Mouse (Mus musculus) adrenal gland, postnatal 14 days (tissue): Measurements from ENCODE around the gene Vmn2r78. TPM values are rescaled to one million over a fixed set of nuclear protein-coding genes. Genes with fewer than 3 reads are reported as not detected.
"Not testable (repeated sequence)": the region's sequence is repeated elsewhere in the genome, so short reads cannot be mapped to it uniquely, and the experiment has no call there.

ENCODE experiments used
- DNase-seq: peaks from one replicate; pipeline ENCODE4 v3.0.0; 2021; ENCODE audit warnings: mixed read lengths
- long read RNA-seq, 2 experiments: library from polyadenylated mRNA; stranded (forward); transcript quantifications; one replicate each; pipeline ENCODE4 v2.0.0; 2021
- total RNA-seq: library from RNA; stranded (reverse); gene quantifications from 2 replicates; pipeline ENCODE4 v1.2.3, GENCODE M21; 2021

The Vmn2r78 gene
- not detected in 2 replicates for total RNA-seq
- long read RNA-seq, experiment 1, result 0 reads
- long read RNA-seq, experiment 2, result 0 reads

DNA sequence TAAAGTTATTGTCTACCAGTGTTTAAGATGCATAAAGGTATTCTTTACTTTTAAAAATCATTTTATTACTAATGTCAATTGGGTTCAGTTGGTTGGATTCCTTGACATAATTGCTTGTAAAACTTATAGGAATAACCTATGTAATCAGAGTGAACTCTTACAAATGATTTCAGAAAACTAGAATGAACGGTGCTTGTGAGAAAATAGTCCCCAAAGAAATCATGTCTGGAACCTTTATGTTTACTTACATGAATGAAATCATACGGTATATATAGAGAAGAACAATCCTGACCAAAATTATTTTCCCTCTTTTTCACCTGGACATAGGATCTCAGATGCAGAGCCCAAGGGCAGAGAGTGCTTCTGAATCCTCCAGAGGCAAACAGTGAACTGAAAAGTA lies at the start of gene Vmn2r78:
Gene Vmn2r78 (plus strand): TSS at position 301 of the 400 bp plus-strand sequence.
- not testable (repeated sequence) for DNase-seq

DNA sequence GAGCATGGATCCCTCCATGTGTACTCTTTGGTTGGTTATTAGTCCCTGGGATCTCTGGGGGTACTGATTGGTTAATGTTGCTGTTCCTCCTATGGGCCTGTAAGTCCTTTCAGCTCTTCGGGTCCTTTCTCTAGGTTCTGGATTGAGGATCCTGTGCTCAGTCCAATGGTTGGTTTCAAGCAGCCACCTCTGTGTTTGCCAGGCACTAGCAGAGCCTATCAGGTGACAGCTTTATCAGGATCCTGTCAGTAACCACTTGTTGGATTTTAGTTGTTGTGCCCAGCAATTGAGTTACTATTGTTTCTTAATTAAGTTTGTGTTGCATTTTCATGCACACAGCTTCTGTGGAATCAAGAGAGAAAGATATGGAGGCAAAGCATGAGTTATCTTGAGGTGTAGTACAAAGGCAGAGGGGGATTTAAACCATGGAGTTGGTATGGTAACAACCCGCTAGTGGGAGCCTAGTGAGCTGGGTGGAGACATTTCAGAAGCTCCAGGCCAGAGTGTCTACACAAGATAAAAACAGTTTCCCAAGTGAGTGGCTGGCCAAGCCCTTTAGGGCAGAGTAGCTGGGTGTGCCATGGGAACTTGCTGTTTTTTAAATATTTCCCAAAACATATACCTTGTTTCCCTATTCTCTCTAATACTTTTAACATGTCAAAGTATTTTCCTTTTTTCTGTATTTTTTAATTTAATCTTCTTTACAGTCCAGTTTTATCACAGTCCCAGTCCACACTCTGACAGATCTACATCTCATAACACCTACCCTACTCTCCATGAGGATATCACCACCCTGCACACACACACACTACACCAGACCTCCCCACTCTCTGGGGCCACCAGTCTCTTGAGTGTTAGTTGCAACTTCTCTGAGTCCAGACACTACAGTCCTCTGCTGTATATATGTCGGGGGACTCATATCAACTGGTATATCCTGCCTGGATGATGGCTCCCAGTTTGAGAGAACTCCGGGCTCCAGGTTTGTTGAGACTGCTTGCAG lies 25.1 kb upstream of the Vmn2r78 start:
- DNase-seq, result no peak

DNA sequence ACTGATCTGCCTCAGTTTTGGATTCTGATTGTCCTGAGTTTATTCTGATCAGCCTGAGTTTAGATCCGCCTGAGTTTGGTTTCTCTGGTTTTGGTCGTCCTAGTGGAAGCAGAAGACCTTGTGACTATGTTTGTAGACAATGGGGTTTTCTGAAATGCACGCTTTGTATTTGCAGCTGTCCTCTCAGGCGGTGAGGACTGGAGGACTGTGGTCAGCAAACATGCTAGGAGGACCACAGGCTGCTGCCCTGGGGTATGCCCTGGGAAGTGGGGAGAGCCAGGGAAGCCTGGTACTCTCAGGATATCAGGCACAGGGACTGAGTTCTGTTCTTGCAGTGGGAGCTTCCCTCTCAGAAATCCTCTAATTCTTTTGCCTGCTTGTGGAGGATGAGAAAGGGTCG lies 22.4 kb downstream of the Vmn2r78 start:
- DNase-seq, result no peak

DNA sequence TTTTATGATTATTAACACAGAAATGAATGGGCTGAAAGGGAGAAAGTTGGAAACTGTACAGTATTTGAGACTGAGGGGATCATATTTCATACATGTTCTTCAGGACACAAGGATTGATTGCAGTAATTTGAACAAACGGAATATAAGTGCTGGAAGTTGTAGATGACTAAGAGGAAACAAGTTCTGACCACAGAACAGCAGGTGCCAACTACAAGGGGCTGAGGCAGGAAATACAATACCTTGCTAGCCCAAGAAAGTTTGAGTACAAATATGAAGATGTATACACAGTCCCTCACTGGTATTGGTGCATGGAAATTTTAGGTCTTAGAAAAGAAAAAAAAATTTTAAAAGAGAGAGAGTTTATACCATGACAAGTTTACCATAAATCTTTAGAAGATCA lies 79.8 kb downstream of the Vmn2r78 start:
- no peak for DNase-seq

DNA sequence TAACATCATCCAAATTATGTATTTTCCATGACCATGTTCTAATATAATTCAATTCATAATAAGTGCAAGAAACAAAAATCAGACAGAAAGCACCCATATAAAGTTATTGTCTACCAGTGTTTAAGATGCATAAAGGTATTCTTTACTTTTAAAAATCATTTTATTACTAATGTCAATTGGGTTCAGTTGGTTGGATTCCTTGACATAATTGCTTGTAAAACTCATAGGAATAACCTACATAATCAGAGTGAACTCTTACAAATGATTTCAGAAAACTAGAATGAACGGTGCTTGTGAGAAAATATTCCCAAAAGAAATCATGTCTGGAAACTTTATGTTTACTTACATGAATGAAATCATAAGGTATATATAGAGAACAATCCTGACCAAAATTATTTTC lies 80.9 kb downstream of the Vmn2r78 start, which contains the start of gene Vmn2r79:
Gene Vmn2r79 (plus strand): TSS at position 301 of the 400 bp plus-strand sequence.
- DNase-seq, result not testable (repeated sequence)

Other genes starting within 250 kb of the Vmn2r78 start
- gene Olfr292, start 226.8 kb upstream of the Vmn2r78 start, total RNA-seq, result not detected in 2 replicates
- gene Folh1, start 139.2 kb upstream of the Vmn2r78 start, total RNA-seq, result 0.82 and 0.86 TPM in 2 replicates
- not detected in 2 replicates for gene Vmn2r77, start 120.1 kb upstream of the Vmn2r78 start, total RNA-seq
- not detected in 2 replicates for gene Vmn2r79, start 81.0 kb downstream of the Vmn2r78 start, total RNA-seq